In genomic region chr15:89321264-89321663, GRCm38 (mm10) we compare ENCODE assay signal across 39 mouse cellular contexts. TPM values are rescaled to one million over a fixed set of nuclear protein-coding genes. Genes with fewer than 3 reads are reported as not detected.
DNase-seq lines count a peak whose midpoint lies in the region; ATAC-seq and TF ChIP-seq lines count a peak whose summit lies in the region.
"Had no signal": no experiment of that assay in that cellular context is flagged by ENCODE, and none has a peak within 500 bp of the region (broad histone marks: within the 10 kb centered on the region; RNA-seq: fewer than 3 reads in every experiment).

No protein-coding gene starts in this region.

- TF ChIP-seq EP300 in stomach, postnatal 0 days (optimal IDR thresholded peaks at IDR 0.05): no peak

- H3K27me3 ChIP-seq in liver, embryonic 13.5 days: peaks cover 23% of the 10 kb centered on the region
- no peaks in the 10 kb centered on the region for H3K27me3 ChIP-seq in stomach, postnatal 0 days (ENCODE audit: control insufficient read depth, insufficient read depth, low read length)
- H3K27me3 ChIP-seq: CH12.LX; stomach, embryonic 15.5 days had no signal

- TF ChIP-seq CTCF in stomach, postnatal 0 days (IDR thresholded peaks at IDR 0.05; ENCODE audit: low read depth): no peak

- peak; percentile 27 for DNase-seq in c-Kit-positive CD71-positive TER-119-positive erythroid progenitor cells, embryonic 14.5 days (ENCODE audit: low spot score)
- DNase-seq in liver, embryonic 13.5 days: no peak
- DNase-seq in stomach, postnatal 0 days (ENCODE audit: low spot score): no peak
- no peak for DNase-seq in lung, postnatal 4 days
- no peak for DNase-seq in adrenal gland, adult 18-20 months (ENCODE audit: low spot score in 2 of 2)
- no peak for DNase-seq in frontal cortex, postnatal 25 days (ENCODE audit: low spot score in 2 of 2)
- DNase-seq: adrenal gland, postnatal 14 days; cerebellum, adult 11-12 months; cerebellum, adult 9-11 months; gastrocnemius, postnatal 14 days; heart, adult 11 months; heart, postnatal 4 days; kidney, adult 9 months; kidney, postnatal 10 days; lung, adult 2 months; lung, postnatal 10 days; midbrain, embryonic 14.5 days; retina, postnatal 1 day; right cerebral cortex, postnatal 25 days; thymus, postnatal 25 days had no signal

- H3K4me2 ChIP-seq in liver, embryonic 13.5 days: peak overlapping the region; percentile 19; the same call in 1 of the 2 replicates
- no peak overlapping the region for H3K4me2 ChIP-seq in stomach, postnatal 0 days (replicated peaks; ENCODE audit: low read depth)
- H3K4me2 ChIP-seq: heart, embryonic 12.5 days; hindbrain, embryonic 13.5 days; limb, embryonic 13.5 days; neural tube, embryonic 15.5 days; stomach, embryonic 15.5 days had no signal

- no peaks in the 10 kb centered on the region for H3K9me3 ChIP-seq in liver, embryonic 13.5 days (replicated peaks)
- H3K9me3 ChIP-seq in stomach, postnatal 0 days (ENCODE audit: control insufficient read depth, low read length): no peaks in the 10 kb centered on the region
- H3K9me3 ChIP-seq: heart, embryonic 12.5 days; hindbrain, embryonic 13.5 days; limb, embryonic 13.5 days; neural tube, embryonic 15.5 days; stomach, embryonic 15.5 days had no signal

- 23% methylated on average over 8 of the region's 8 CpGs for WGBS in liver, embryonic 13.5 days (ENCODE audit: insufficient replicate concordance)
- whole genome bisulfite sequencing in stomach, postnatal 0 days: 78% methylated on average over 8 of the region's 8 CpGs

- peaks cover 31% of the 10 kb centered on the region for H3K4me1 ChIP-seq in liver, embryonic 13.5 days (replicated peaks)
- H3K4me1 ChIP-seq in stomach, postnatal 0 days (replicated peaks; ENCODE audit: control insufficient read depth, insufficient read depth): no peaks in the 10 kb centered on the region

- H3K4me3 ChIP-seq in liver, embryonic 13.5 days (replicated peaks): no peak overlapping the region
- no peak overlapping the region for H3K4me3 ChIP-seq in stomach, postnatal 0 days (ENCODE audit: low read depth, low read length)
- H3K4me3 ChIP-seq: erythroblast, embryonic 14.5 days; heart, embryonic 12.5 days; hindbrain, embryonic 13.5 days; left cerebral cortex, adult 2 months; limb, embryonic 13.5 days; neural tube, embryonic 15.5 days; stomach, embryonic 15.5 days had no signal

- ATAC-seq in liver, embryonic 13.5 days (ENCODE audit: low read depth): peak; percentile 61; the same call in 1 of the 2 replicates
- ATAC-seq in megakaryocyte, adult 5-6 weeks (ENCODE audit: poor library complexity, severe bottlenecking): peak; percentile 60
- ATAC-seq in stomach, postnatal 0 days (ENCODE audit: low FRiP score, low TSS enrichment): no peak
- ATAC-seq: intestine, embryonic 16.5 days; Patski had no signal

- H3K9ac ChIP-seq in liver, embryonic 13.5 days: no peak overlapping the region
- no peak overlapping the region for H3K9ac ChIP-seq in stomach, postnatal 0 days (ENCODE audit: low read length)
- H3K9ac ChIP-seq: heart, embryonic 12.5 days; hindbrain, embryonic 13.5 days; limb, embryonic 13.5 days; neural tube, embryonic 15.5 days; stomach, embryonic 15.5 days had no signal

- no peak overlapping the region for H3K27ac ChIP-seq in liver, embryonic 13.5 days
- H3K27ac ChIP-seq in stomach, postnatal 0 days (replicated peaks): no peak overlapping the region
- H3K27ac ChIP-seq: hindbrain, embryonic 13.5 days; left cerebral cortex, adult 2 months; limb, embryonic 13.5 days; neural tube, embryonic 15.5 days; stomach, embryonic 15.5 days had no signal

- no peaks in the 10 kb centered on the region for H3K36me3 ChIP-seq in liver, embryonic 13.5 days
- H3K36me3 ChIP-seq in stomach, postnatal 0 days (ENCODE audit: control insufficient read depth, insufficient read depth, low read length): no peaks in the 10 kb centered on the region
- H3K36me3 ChIP-seq: heart, embryonic 12.5 days; hindbrain, embryonic 13.5 days; limb, embryonic 13.5 days; neural tube, embryonic 15.5 days; stomach, embryonic 15.5 days had no signal

RNA-seq across cellular contexts. Expression of gene Adm2, which starts 1.3 kb away (rescaled TPM):
- 1.4 and 2.4 TPM in 2 replicates for polyA plus RNA-seq in liver, embryonic 13.5 days (2015; fragmentation: Nextera tagmentation; extraction: Ambion mirVana)
- 0.16 TPM in 1 of 2 replicates, not detected in the other for total RNA-seq in megakaryocyte, adult 5-6 weeks (2015)
- total RNA-seq in megakaryocyte, adult 5-6 weeks (2017): not detected in 2 replicates
- 0.44 and 0.47 TPM in 2 replicates for polyA plus RNA-seq in stomach, postnatal 0 days (2015; fragmentation: Nextera tagmentation; extraction: Ambion mirVana)
- total RNA-seq in adrenal gland, adult 18-20 months (2021): not detected
- total RNA-seq: adrenal gland, postnatal 14 days; gastrocnemius, postnatal 14 days; heart, postnatal 4 days; layer of hippocampus, postnatal 10 days; left cerebral cortex, adult 2 months; left cerebral cortex, postnatal 36 days; monocyte, adult 5-6 weeks had no signal
- polyA plus RNA-seq: cortical plate, adult 2 months; heart, postnatal 0 days; hindbrain, embryonic 13.5 days; midbrain, embryonic 14.5 days; neural tube, embryonic 15.5 days had no signal

RNA-seq across cellular contexts. Expression of gene Sbf1, which starts 6.2 kb away (rescaled TPM):
- polyA plus RNA-seq in liver, embryonic 13.5 days (2015; fragmentation: Nextera tagmentation; extraction: Ambion mirVana): 18.8 and 21.7 TPM in 2 replicates
- 109 and 120 TPM in 2 replicates for total RNA-seq in megakaryocyte, adult 5-6 weeks (2015)
- 40.6 and 53.5 TPM in 2 replicates for total RNA-seq in megakaryocyte, adult 5-6 weeks (2017)
- 27.6 and 31.9 TPM in 2 replicates for polyA plus RNA-seq in stomach, postnatal 0 days (2015; fragmentation: Nextera tagmentation; extraction: Ambion mirVana)
- total RNA-seq in adrenal gland, adult 18-20 months (2021): 10 to 100 TPM; 71.9 to 89.4 TPM

RNA-seq across cellular contexts. Expression of gene Miox, which starts 12.9 kb away (rescaled TPM):
- polyA plus RNA-seq in liver, embryonic 13.5 days (2015; fragmentation: Nextera tagmentation; extraction: Ambion mirVana): 5.6 and 6.8 TPM in 2 replicates
- total RNA-seq in megakaryocyte, adult 5-6 weeks (2015): not detected in 2 replicates
- total RNA-seq in megakaryocyte, adult 5-6 weeks (2017): 0.99 and 1.0 TPM in 2 replicates
- polyA plus RNA-seq in stomach, postnatal 0 days (2015; fragmentation: Nextera tagmentation; extraction: Ambion mirVana): 0.17 TPM in 1 of 2 replicates, not detected in the other
- total RNA-seq in adrenal gland, adult 18-20 months (2021): 1 to 10 TPM in 1 of 2 experiments, not detected in 1; 4.2 TPM
- total RNA-seq: adrenal gland, postnatal 14 days; CH12.LX; gastrocnemius, postnatal 14 days; heart, postnatal 4 days; layer of hippocampus, postnatal 10 days; left cerebral cortex, adult 2 months; left cerebral cortex, postnatal 36 days; monocyte, adult 5-6 weeks had no signal
- polyA plus RNA-seq: C2C12; cortical plate, adult 2 months; embryonic facial prominence, embryonic 14.5 days; erythroblast, embryonic 14.5 days; forebrain, embryonic 11.5 days; heart, embryonic 12.5 days; heart, postnatal 0 days; hindbrain, embryonic 13.5 days; limb, embryonic 13.5 days; midbrain, embryonic 14.5 days; neural tube, embryonic 15.5 days; Patski had no signal

RNA-seq across cellular contexts. Expression of gene Lmf2, which starts 34.2 kb away (rescaled TPM):
- polyA plus RNA-seq in liver, embryonic 13.5 days (2015; fragmentation: Nextera tagmentation; extraction: Ambion mirVana): 26.1 and 30.2 TPM in 2 replicates
- total RNA-seq in megakaryocyte, adult 5-6 weeks (2015): 31.0 and 31.8 TPM in 2 replicates
- total RNA-seq in megakaryocyte, adult 5-6 weeks (2017): 28.7 and 31.6 TPM in 2 replicates
- polyA plus RNA-seq in stomach, postnatal 0 days (2015; fragmentation: Nextera tagmentation; extraction: Ambion mirVana): 24.3 and 24.4 TPM in 2 replicates
- total RNA-seq in adrenal gland, adult 18-20 months (2021): 10 to 100 TPM; 34.4 to 40.0 TPM

RNA-seq across cellular contexts. Expression of gene Ncaph2, which starts 34.3 kb away (rescaled TPM):
- polyA plus RNA-seq in liver, embryonic 13.5 days (2015; fragmentation: Nextera tagmentation; extraction: Ambion mirVana): 114 and 131 TPM in 2 replicates
- 89.5 and 98.1 TPM in 2 replicates for total RNA-seq in megakaryocyte, adult 5-6 weeks (2015)
- 86.6 and 92.0 TPM in 2 replicates for total RNA-seq in megakaryocyte, adult 5-6 weeks (2017)
- polyA plus RNA-seq in stomach, postnatal 0 days (2015; fragmentation: Nextera tagmentation; extraction: Ambion mirVana): 69.4 and 72.8 TPM in 2 replicates
- total RNA-seq in adrenal gland, adult 18-20 months (2021): 10 to 100 TPM; 67.7 to 69.6 TPM
